Mouse (Mus musculus): Measurements from ENCODE around the gene Isg20l2.

Isg20l2 gene

DNA sequence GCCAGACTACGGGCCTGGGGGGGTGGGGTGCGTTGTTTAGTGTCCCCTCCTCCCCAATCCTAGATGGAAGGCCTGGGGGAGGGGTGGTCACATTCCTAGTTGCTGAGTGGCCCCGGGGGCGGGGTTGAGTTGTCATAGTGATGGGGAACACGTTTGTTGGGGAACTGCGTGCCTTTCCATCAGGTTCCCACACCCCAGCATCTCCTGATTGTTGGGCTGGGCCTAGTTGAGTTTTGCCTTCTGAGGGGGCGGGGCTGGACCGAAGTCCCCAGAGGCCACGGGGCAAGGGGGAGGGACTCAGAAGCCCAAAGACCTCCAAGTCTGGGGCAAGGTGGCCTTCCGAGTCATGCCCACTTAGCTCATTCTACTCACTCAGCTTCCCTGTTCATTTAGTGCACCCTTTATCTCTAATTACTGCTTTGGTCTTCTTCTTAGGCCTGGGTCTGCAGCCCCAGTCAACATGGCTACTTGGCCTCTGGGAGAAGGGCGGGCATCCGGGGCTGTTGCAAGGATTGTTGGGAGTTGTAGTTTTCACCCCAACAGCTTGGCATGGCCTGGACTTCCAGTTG, 19.5 kb upstream of the Isg20l2 start:
- DNase-seq (ENCODE audit: extremely low spot score, low spot score), result peak; percentile 76

DNA sequence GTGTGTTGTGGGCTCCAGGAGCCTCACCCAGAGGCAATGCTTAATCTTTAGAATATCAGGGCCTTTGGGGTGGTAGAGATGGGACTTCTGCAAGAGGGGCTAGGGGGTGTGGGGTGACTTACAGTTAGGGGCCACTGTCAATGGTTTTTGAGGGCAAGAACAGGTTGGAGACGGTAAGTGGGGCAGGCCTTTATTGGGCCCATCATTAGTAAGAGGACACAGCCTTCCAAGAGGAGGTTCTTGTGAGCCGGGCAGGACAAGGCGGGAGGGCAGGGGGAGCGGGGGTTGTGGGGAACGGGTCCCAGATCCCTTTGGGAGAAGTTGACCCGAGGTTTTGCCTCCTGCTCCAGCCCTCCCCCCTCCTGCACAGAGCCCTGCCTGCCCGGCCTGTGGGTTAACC, 16.6 kb upstream of the Isg20l2 start:
- DNase-seq (ENCODE audit: extremely low spot score, low spot score), result no peak

DNA sequence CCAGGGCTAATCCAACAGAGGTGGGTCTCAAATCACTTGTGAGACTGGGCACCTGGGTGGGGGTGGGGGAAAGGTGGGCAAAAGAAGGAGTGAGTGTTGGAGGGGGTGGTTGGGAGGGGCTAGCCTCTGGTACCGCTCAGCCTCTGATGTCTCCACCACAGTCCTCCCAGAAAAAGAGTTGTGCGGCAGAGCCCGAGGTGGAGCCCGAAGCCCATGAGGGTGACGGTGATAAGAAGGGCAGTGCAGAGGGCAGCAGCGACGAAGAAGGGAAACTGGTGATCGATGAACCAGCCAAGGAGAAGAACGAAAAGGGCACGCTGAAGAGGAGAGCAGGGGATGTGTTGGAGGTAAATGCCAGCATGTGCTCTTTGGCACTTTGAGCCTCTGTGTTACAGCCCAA, 16.2 kb upstream of the Isg20l2 start:
- DNase-seq (ENCODE audit: extremely low spot score, low spot score), result no peak

DNA sequence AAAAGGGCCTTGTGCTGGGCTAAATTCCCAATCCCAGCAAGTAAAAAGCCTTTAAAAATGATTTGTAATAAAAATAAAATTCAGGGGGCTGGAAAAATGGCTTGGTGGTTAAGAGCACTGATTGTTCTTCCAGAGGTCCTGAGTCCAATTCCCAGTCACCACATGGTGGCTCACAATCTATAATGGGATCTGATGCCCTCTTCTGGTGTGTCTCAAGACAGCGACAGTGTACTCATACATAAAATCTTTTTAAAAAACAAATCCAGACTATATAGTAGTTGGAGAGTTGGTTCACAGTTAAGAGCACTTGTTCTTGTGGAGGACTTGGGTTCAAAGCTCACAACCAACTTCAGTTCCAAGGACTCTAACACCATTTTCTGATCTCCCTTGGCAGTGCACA, 13.1 kb upstream of the Isg20l2 start:
- DNase-seq (ENCODE audit: extremely low spot score, low spot score), result no peak

DNA sequence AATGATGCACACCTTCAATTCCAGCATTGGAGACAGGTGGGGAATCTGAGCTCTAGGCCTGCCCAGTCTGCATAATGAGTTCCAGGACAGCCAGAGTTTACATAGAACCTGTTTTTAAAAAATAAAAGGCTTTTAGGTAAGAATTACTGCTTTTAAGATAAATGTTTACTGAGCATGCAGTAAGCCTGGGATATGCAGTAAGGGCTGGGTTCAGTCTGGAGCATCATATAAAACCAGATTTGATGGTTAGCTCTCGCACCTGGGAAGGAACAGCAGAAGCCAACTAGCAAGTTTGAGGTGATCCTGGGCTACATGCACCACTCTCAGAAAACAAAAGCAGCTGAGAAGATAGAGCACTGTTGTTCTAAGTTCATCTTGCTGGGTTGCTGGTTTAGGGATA, 11.6 kb upstream of the Isg20l2 start:
- DNase-seq (ENCODE audit: extremely low spot score, low spot score), result no peak

DNA sequence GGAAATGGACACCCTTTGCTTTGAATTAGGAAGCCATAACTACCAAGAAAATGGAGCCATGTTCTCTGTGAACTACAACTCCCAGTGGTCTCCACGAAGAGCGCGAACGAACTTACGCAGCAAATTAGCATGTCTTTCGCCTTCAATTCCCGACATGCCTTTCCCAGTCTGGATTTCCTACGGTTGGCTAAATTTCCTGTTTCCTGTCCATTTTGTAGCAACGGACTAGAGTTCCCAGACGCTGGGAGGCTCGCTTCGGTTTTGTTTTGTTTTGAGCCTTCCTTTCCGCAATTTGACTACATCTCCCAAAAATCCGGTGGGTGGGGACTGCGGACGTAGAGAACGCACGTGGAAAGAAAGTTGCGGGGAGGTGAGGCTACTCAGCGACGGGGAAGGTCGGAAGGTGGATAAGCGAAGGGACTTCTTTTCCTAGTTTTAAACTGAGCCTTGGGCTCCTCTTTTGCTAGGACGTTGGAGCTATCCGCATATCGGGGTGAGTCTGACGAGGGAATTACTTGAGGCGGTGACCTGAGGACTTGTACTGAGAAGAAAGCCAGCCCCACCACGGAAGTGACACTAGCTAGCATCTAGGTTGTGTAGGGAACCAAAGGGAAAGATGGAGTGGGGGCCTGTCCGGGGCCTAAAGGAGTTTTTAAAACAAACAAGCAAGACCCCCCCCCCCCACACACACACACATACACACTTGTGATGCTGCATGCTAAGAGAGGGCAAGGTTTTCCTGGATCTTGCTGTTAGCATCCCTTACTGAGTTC, 10.6 kb upstream of the Isg20l2 start, which contains the start of gene Mrpl24:
TSS of gene Mrpl24 (plus strand) at position 171 of the 773 bp plus-strand sequence.
- peak; percentile 67 for DNase-seq (ENCODE audit: extremely low spot score, low spot score)

DNA sequence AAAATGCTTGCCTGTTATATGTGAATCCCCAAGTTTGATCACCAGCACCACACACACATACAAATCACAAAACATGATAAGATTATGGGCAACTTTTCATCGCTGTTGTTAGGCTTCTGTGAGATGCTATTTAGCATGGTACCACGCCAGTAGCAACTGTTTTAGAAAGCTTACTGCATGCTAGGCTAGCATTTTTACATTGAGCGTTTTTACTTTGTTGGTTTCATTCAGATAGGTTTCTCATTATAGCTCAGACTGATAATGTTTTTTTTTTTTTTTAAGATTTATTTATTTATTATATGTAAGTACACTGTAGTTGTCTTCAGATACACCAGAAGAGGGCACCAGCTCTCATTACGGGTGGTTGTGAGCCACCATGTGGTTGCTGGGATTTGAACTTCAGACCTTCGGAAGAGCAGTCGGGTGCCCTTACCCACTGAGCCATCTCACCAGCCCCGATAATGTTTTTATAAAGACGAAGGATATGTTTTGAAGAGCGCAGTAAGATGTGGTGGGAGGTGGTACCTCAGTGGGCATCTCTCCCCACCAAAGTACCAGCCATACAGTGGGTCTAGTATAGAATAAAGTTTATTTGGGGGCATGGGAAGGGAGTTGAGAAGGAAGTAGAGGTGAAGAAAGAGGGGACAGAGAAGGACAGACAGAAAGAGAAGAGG, 9.7 kb upstream of the Isg20l2 start:
- no peak for DNase-seq (ENCODE audit: extremely low spot score, low spot score)

DNA sequence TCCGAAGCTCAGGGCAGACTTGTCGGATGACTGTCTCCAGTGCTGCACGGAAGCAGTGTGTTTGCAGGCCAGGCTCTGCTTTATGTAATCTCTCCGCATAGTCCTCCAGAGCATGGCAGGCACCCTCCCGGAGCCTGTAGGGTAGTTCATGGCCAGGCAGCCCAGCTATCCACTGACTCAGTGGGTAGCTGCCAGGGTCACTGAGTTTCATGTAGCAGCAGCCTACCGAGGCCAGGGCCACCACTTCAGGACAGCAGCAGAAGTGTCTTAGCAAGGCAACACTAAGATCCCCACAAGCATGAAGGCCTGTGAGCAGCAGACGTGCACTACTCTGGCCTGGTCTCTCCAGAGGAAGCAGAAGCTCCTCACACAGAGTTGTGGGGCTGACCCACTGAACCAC, 5.1 kb upstream of the Isg20l2 start:
- DNase-seq (ENCODE audit: extremely low spot score, low spot score), result no peak

DNA sequence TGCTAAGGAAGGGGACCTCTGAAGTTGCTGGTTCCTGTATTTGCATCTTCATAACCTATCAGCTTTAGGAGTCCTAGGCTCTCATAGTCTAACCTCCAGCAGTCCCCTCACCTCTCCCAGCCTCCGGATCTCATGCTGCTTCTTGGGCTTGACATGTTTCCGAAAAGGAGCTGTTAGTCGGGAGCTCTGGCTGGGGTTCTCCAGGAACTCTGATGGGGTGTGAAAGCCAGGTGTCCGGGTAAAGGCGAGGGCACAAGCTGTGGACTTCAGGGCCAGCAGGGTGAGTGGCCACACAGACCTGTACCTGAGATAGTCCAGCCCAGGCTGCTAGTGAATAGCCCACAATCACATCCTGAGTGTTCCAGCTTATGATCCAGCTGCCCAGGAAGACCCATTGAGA, 2.7 kb upstream of the Isg20l2 start:
- no peak for DNase-seq (ENCODE audit: extremely low spot score, low spot score)

DNA sequence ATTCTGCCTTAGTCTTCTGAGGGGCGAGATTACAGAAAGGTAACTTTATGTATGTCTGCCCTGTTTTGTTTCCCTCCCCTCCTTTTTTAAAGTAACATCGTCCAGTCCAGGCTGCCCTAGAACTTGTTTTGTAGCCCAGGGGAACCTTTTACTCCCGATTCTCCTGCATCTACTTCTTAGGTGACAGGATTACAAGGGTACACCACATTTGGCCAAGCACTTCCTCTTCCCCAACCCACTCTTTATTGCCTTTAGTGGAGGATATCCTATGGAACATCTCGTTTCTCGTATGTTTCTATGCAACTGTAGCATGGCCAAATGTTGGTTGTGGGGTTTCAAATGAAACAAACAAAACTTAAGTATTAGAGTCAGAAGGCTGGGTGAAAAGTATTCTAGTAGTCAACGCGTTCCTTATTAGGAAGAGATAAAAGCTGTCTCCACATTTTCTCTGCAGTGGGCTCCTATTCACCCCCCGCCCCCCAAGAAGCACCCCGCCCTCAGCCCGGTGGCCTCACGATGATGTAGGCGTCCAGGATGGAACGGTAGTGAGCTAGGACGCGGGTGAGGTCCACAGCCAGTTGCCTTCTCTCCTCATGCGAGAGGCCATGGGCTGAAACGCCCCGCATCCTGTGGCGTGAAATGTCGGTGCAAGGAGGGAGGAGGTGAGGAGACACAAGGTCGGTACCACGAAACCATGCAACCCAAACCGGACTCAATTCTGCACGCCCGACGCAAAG, 605 bp upstream of the Isg20l2 start:
- no peak for DNase-seq (ENCODE audit: extremely low spot score, low spot score)

DNA sequence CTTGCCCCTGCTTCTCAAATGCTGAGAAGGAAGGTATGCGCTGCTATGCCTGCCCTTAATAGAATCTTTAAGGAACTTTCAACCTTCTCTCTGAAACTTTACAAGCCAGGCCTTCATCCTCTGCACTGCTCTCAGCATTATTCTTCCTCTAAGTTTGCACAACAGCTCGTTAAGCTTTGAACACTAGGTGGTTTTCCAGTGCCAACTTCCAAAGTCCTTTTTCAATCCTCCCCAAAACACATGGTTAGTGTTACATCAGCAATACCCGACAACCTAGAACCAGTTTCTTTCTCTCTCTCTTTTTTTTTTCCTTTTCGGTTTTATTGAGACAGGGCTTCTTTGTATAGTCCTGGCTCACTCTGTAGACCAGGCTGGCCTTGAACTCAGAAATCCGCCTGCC, 3.9 kb downstream of the Isg20l2 start:
- DNase-seq (ENCODE audit: extremely low spot score, low spot score), result no peak

DNA sequence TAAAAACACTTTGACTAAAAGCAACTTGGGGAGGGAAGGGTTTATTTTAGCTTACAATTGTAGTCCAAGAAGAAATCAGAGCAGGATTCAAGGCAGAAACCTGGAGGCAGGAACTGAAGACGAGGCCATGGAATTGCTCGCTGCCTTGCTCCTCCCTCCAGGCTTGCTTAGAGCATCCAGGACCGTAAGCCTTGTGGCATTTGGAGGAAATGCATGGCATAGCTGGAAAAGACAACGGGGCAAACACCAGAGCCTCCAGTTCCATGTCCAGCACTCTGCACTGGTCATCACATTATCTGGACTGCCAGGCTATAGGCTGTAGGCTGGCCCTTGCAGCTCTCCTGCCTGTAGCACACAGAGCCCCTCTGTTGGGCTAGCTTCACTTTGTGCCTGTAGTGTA, 4.4 kb downstream of the Isg20l2 start:
- DNase-seq (ENCODE audit: extremely low spot score, low spot score), result no peak

DNA sequence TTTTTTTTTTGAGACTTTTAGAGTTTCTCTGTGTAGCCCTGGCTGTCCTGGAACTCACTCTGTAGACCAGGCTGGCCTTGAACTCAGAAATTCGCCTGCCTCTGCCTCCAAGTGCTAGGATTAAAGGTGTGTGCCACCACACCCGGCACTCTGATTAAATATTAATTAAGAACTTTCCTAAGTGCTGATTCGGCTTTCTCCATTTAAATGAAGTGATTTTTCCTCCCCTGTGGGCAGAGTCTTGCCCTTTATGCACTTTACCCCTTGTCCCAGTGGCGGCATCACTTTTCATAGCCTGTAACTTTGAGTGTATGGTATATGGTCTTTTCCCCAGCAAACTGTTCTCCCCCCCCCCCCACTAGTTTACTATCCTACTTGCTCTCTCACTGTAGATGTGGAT, 5.1 kb downstream of the Isg20l2 start:
- no peak for DNase-seq (ENCODE audit: extremely low spot score, low spot score)

DNA sequence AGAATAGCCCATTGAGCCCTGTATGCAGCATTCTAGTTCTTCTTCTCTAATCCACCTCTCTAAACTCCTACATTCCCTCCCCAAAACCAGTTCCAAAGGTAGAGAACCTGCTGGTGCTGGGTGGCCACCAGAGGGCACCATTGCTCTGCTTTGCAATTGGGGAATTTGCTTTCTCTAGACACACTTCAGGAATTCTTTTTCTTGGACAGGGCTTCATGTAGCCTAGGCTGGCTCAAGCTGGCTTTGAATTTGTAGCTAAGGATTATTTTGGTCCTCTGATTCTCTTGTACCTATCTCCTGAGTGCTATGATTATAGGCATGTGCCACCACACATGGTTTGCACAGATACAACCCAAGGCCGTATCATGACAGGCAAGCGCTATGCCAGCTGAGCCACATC, 5.7 kb downstream of the Isg20l2 start:
- DNase-seq (ENCODE audit: extremely low spot score, low spot score), result peak; percentile 86

DNA sequence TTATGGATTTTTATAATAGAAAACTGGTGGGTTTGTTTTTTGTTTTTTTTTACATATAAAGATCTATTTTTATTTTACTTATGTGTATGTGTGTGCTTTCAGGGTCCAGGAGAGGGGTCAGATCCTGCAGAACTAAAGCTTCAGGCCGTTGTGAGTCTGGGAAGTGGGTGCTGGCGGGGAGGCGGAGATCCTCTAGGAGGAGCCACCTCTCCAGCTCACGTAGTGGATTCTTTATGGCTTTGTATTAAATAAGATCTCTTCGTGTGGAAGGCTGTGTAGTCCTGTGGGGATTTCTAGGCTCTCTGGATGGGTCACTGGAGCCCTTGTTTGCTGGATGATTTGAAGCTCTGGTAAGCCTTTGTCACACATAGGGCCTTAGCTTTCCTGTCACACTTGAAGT, 10.5 kb downstream of the Isg20l2 start:
- no peak for DNase-seq (ENCODE audit: extremely low spot score, low spot score)

DNA sequence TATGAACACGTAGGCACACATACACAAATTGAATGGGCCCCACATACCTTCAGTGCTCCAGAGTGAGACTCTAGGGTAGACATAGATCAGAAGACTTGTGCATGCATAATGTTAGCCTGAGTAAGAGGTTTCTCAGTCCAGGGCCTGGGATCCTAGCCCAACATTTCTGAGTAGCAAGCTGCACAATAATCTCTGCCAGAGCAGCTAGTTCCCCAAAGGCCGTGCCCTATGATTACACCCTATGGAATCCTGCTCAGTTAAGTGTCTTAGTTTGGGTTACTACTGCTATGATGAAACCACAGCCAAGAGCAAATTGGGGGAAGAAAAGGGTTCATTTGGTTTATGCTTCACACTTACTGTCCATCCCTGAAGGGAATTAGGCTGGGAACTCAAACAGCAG, 12.4 kb downstream of the Isg20l2 start:
- DNase-seq (ENCODE audit: extremely low spot score, low spot score), result no peak

DNA sequence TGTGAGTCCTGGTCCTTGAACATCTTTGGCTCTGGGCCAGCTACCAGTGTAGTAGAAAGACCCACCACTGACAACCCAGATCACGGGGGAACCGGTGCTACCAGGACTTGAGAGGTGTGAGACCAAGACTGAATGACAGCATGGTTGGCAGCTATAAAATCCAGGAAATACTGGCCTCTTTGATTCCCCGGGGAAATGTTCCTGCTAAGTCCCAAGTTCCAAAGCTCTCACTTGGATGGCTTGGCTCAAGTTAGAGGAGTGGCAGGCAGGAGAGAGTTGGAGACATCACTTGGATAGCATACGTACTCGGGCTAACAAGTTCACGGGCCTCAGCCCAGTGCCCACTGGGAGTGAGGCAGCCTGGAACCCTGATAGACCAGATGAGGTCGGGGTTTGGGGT, 13.5 kb downstream of the Isg20l2 start:
- DNase-seq (ENCODE audit: extremely low spot score, low spot score), result no peak

DNA sequence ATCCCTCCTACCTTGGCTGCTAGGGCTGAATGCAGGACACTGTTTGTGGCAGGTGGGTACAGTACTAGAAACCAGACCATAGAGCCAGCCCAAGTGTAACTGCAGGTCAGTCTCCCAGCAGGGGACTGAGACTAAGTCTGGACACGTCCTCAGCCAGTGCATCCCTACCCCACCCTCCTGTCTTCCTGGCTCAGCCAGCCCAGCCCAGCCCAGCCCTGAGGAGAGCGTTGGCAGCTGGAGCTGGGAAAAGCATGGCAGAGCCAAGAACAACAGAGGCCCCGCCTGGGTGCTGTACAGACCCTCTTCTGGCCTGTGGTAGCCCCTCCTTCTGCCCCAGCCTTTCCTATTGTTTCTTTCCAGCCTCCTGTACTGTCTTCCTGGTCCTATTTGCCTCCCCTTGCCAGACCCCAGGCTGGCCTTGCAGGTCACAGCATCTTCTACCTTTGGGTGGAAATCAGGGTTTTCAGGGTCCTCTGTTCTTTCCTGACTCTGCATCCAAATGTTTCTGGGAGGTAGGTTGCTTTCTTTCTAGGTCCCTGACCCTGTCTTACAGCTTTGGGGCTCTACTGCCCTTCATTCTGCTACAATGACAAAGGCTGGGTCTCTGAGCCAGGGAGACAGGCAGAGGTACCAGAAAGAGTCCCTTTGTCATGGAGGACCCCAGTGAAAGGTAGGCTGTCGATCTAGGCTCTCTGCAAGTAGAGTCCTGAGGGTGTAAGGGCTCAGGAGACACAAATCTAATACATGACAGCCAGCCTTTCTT, 14.9 kb downstream of the Isg20l2 start:
- DNase-seq (ENCODE audit: extremely low spot score, low spot score), result peak; percentile 44

DNA sequence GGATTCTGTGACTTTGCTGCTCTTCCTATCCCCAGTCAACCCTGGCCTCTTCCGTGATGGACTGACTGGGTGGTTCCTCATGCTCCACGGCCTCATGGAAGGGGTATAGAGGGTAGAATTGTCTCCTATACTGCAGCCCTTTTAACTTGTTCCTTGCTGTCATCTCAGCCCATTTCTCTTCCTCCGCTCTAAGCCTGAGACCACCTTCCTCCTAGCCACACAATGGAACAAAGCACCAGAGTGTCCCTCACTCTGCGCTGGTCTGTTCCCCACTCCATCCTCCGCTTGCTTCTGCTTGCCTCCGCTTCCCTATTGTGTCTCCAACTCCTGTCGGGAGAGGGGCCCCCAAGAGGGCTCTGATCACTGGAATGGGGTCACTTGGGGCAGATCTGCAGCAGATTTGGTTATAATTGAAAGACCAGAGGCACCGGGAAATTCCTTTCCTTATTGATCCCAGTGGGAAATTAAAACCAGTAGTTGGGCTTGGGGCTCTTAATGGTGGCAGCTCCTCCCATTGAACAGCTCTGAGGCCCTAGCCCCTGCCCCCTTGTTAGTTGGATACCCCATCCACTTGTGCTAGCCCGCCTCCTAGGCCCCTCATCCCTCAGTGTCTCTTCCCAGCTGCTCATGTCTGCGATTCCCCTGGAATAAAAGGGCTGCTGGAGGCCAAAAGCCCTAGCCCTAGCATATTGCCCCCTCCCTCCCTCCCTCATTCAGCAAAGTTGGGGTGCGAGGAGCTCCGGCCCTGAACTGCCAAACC, 15.8 kb downstream of the Isg20l2 start:
- DNase-seq (ENCODE audit: extremely low spot score, low spot score), result peak; percentile 64

DNA sequence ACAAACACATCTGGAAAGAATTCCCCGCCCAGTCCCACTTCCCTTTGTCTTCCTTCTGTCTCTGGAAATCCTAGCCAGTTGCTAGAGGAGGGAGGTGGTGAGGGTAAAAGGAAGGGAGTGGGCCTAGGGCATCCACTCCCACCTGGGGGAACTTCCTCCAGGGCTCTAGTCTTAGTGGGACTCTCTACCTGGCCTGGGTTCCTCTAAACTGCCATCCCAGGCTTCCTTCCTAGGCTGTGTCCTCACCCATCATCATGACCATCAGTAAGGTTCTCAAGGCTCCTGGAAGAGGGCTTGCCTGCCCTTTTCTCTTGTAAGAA, 16.4 kb downstream of the Isg20l2 start:
- no peak for DNase-seq (ENCODE audit: extremely low spot score, low spot score)
